Mouse (Mus musculus) heart, embryonic 12.5 days (tissue): ENCODE measurements around the gene Otop2. TPM values are rescaled to one million over a fixed set of nuclear protein-coding genes. Genes with fewer than 3 reads are reported as not detected.

Experiments
- ATAC-seq: fragments of 200-750 bp; cut with Nextera tagmentation; 2 replicates; pipeline ENCODE4 v1.8.0; 2017; ENCODE audit warnings: moderate TSS enrichment, moderate library complexity; ENCODE audit not compliant: insufficient number of reproducible peaks, low FRiP score
- H3K27ac ChIP-seq: fragments of 300-500 bp; sonication (generic); 2 replicates; pipeline ENCODE4 v1.5.1; 2016; ENCODE audit warnings: mild to moderate bottlenecking, moderate library complexity; ENCODE audit not compliant: poor library complexity, severe bottlenecking
- H3K27me3 ChIP-seq: fragments of 300-500 bp; sonication (generic); replicated peaks from 2 replicates; pipeline ENCODE4 v1.6.1; 2016; ENCODE audit warnings: mild to moderate bottlenecking, moderate library complexity
- H3K36me3 ChIP-seq: fragments of 300-500 bp; sonication (generic); 2 replicates; pipeline ENCODE4 v1.6.1; 2016; ENCODE audit warnings: mild to moderate bottlenecking, moderate library complexity
- H3K4me1 ChIP-seq: fragments of 300-500 bp; sonication (generic); replicated peaks from 2 replicates; pipeline ENCODE4 v1.6.1; 2016; ENCODE audit warnings: mild to moderate bottlenecking
- H3K4me2 ChIP-seq: fragments of 300-500 bp; sonication (generic); 2 replicates; pipeline ENCODE4 v1.6.1; 2016; ENCODE audit warnings: mild to moderate bottlenecking, moderate library complexity
- H3K4me3 ChIP-seq: fragments of 300-500 bp; sonication (generic); 2 replicates; pipeline ENCODE4 v1.5.1; 2016; ENCODE audit warnings: mild to moderate bottlenecking
- H3K9ac ChIP-seq: fragments of 300-500 bp; sonication (generic); 2 replicates; pipeline ENCODE4 v1.6.1; 2016; ENCODE audit warnings: mild to moderate bottlenecking, moderate library complexity
- H3K9me3 ChIP-seq: fragments of 300-500 bp; sonication (generic); replicated peaks from 2 replicates; pipeline ENCODE4 v1.6.1; 2016; ENCODE audit warnings: mild to moderate bottlenecking, moderate library complexity
- WGBS: fragments of 180-500 bp; shearing (Covaris S2); methylation state at CpG from one replicate; pipeline ENCODE4 v1.1.7; 2016; 5-methylcytosine and 5-hydroxymethylcytosine counted together
- polyA plus RNA-seq: library from polyadenylated mRNA; unstranded; fragments of >200 nt; fragmentation: Nextera tagmentation; extraction: Ambion mirVana; gene quantifications from 2 replicates; pipeline ENCODE4 v1.2.1, GENCODE M21; 2016

Gene Otop2
- polyA plus RNA-seq, 1 experiment from 2014 or later: not detected

- 90% methylated on average over 27 of the region's 27 CpGs for WGBS
- Histone ChIP-seq H3K27ac (no peak overlapping the region), H3K4me3 (no peak overlapping the region), H3K9ac (no peak overlapping the region), H3K27me3 (peaks cover 61% of the 10 kb centered on the region), H3K36me3 (peaks cover 13% of the 10 kb centered on the region), H3K9me3 (no peaks in the 10 kb centered on the region), H3K4me1 (peaks cover 27% of the 10 kb centered on the region), H3K4me2 (no peak overlapping the region)
- no peak for ATAC-seq
These were observed 37.5 kb upstream of the Otop2 start for GRCm38 (mm10) chr11:115269330-115270066.

- Histone ChIP-seq H3K9ac (no peak overlapping the region), H3K9me3 (no peaks in the 10 kb centered on the region), H3K27ac (no peak overlapping the region), H3K27me3 (peaks cover 53% of the 10 kb centered on the region), H3K4me1 (peaks cover 23% of the 10 kb centered on the region), H3K4me2 (no peak overlapping the region), H3K36me3 (peaks cover 13% of the 10 kb centered on the region), H3K4me3 (no peak overlapping the region)
- ATAC-seq: peak; percentile 19; the same call in 1 of the 2 replicates
- 26% methylated on average over 19 of the region's 19 CpGs for WGBS
These were observed 36.7 kb upstream of the Otop2 start for GRCm38 (mm10) chr11:115270148-115270861.

DNA sequence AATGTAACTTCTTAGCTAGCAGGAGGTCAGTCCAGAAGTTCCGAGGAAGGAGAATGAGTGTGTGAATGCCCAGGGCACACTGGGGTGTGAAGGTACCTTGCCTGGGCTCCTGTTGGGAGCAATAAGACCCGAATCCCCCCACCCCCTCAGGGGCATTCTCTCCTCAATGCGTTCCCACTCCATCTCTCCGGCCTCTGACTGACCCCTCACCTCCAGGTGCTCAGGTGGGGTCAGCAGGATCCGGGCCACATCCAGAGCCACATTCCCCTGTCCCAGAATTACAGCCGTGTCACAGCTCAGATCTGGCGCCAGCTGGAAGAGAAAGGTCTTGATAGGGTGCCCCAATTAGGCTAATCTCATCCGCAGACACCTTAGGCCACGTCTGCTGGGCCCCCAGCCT lies 35.9 kb upstream of the Otop2 start:
- Histone ChIP-seq H3K27me3 (peaks cover 46% of the 10 kb centered on the region), H3K4me3 (no peak overlapping the region), H3K9me3 (no peaks in the 10 kb centered on the region), H3K27ac (no peak overlapping the region), H3K9ac (no peak overlapping the region), H3K36me3 (peaks cover 13% of the 10 kb centered on the region), H3K4me1 (peaks cover 23% of the 10 kb centered on the region), H3K4me2 (no peak overlapping the region)
- WGBS: 73% methylated on average over 9 of the region's 9 CpGs
- ATAC-seq: no peak

DNA sequence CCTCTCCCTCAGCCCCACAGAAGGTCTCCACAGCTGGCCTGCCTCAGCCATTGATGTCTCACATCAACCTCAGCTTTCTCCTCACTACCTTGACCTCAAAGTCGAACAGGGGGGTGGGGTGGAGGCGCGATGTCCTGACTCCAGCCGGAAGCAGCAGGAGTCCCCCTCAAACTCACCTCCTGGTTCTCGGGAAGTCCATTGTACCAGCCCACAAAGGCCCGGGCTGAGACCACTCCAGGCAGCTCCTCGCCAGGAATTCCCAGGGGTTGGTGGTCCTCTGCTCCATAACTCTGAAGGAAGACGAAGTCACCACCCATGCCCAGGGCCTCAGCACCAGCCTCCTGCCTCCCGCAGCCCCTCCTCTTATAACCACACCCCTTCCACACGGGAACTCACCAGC lies 35.5 kb upstream of the Otop2 start:
- Histone ChIP-seq H3K9me3 (no peaks in the 10 kb centered on the region), H3K4me2 (no peak overlapping the region), H3K9ac (no peak overlapping the region), H3K4me3 (no peak overlapping the region), H3K36me3 (peaks cover 13% of the 10 kb centered on the region), H3K27ac (no peak overlapping the region), H3K4me1 (peaks cover 22% of the 10 kb centered on the region), H3K27me3 (peaks cover 41% of the 10 kb centered on the region)
- ATAC-seq: no peak
- 67% methylated on average over 10 of the region's 10 CpGs for WGBS

- peaks cover 18% of the 10 kb centered on the region for H3K4me1 ChIP-seq
- 64% methylated on average over 10 of the region's 10 CpGs for WGBS
These were observed 34.0 kb upstream of the Otop2 start for GRCm38 (mm10) chr11:115272894-115273498.

GRCm38 (mm10) chr11:115273735-115274134 lies 33.2 kb upstream of the Otop2 start:
- no peak overlapping the region for H3K9ac ChIP-seq
- H3K36me3 ChIP-seq: peaks cover 9% of the 10 kb centered on the region

More at GRCm38 (mm10) chr11:115272894-115273498, 34.0 kb upstream of the Otop2 start:
- no peak overlapping the region for H3K9ac ChIP-seq
- H3K27me3 ChIP-seq: peaks cover 26% of the 10 kb centered on the region
- H3K4me2 ChIP-seq: no peak overlapping the region
- no peak overlapping the region for H3K4me3 ChIP-seq
- no peak for ATAC-seq
- no peak overlapping the region for H3K27ac ChIP-seq
- no peaks in the 10 kb centered on the region for H3K9me3 ChIP-seq
- H3K36me3 ChIP-seq: peaks cover 13% of the 10 kb centered on the region

DNA sequence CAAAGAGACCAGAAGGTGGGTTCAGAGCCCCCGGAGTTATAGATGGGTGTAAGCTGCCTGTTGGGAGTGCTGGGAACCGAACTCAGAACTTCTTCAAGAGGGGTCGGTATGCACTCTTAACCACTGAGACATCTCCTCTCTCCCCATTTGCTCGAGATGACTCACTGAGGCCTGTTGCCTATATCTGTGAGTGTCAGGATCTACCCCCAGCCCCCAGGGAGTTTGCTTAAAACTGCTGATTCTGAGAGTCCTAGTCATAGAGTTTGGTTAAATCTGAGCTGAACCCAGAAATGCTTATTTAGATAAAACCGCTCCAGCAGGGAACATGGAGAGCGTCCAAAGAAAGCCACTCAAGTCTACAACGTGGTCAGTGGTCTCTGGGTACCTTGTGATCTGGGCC lies 32.8 kb upstream of the Otop2 start:
- Histone ChIP-seq H3K9ac (no peak overlapping the region), H3K4me1 (peaks cover 20% of the 10 kb centered on the region), H3K36me3 (peaks cover 5% of the 10 kb centered on the region), H3K27me3 (peaks cover 14% of the 10 kb centered on the region), H3K4me2 (no peak overlapping the region), H3K9me3 (no peaks in the 10 kb centered on the region), H3K27ac (no peak overlapping the region), H3K4me3 (no peak overlapping the region)
- 77% methylated on average over 7 of the region's 7 CpGs for WGBS
- ATAC-seq: no peak

More at GRCm38 (mm10) chr11:115273735-115274134, 33.2 kb upstream of the Otop2 start:
- Histone ChIP-seq H3K4me3 (no peak overlapping the region), H3K9me3 (no peaks in the 10 kb centered on the region), H3K4me2 (no peak overlapping the region), H3K27ac (no peak overlapping the region), H3K27me3 (peaks cover 19% of the 10 kb centered on the region), H3K4me1 (peaks cover 20% of the 10 kb centered on the region)
- no peak for ATAC-seq
- 64% methylated on average over 7 of the region's 7 CpGs for WGBS

DNA sequence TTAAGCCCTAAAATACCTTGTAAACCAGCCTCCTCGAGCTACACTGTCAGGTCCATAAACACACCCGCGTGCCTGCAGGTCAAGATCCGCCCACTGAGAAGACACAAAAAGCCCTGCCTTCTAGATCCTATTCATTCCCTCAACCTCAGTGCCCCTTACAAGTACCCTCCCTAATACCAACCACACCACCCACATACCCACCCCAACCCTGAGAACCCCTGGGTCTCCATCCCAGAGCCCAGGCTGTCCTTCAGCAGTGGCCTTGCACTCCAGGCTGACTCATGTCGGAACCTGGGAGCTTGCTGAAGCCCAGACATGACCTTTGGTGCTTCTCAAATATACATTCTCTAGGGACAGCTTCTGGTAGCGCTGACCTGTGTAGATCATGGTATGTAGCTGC lies 32.2 kb upstream of the Otop2 start:
- ATAC-seq: no peak
- 85% methylated on average over 6 of the region's 6 CpGs for WGBS
- Histone ChIP-seq H3K27me3 (peaks cover 9% of the 10 kb centered on the region), H3K9ac (no peak overlapping the region), H3K4me3 (no peak overlapping the region), H3K9me3 (no peaks in the 10 kb centered on the region), H3K4me1 (peaks cover 20% of the 10 kb centered on the region), H3K4me2 (no peak overlapping the region), H3K36me3 (no peaks in the 10 kb centered on the region), H3K27ac (no peak overlapping the region)

- Histone ChIP-seq H3K4me2 (peak overlapping the region; percentile 91), H3K9ac (no peak overlapping the region)
- 65% methylated on average over 6 of the region's 6 CpGs for WGBS
These were observed 31.5 kb upstream of the Otop2 start for GRCm38 (mm10) chr11:115275509-115275908.

GRCm38 (mm10) chr11:115275954-115276353 lies 31.0 kb upstream of the Otop2 start:
- peaks cover 6% of the 10 kb centered on the region; the same call in 1 of the 2 replicates for H3K27me3 ChIP-seq
- H3K9me3 ChIP-seq: no peaks in the 10 kb centered on the region
- ATAC-seq: no peak
- H3K27ac ChIP-seq: no peak overlapping the region
- H3K9ac ChIP-seq: peak overlapping the region; percentile 80; the same call in 1 of the 2 replicates
- no peaks in the 10 kb centered on the region for H3K36me3 ChIP-seq
- H3K4me3 ChIP-seq: peak overlapping the region; percentile 61
- H3K4me1 ChIP-seq: peaks cover 17% of the 10 kb centered on the region
- peak overlapping the region; percentile 91 for H3K4me2 ChIP-seq
- 64% methylated on average over 3 of the region's 3 CpGs for WGBS

More at GRCm38 (mm10) chr11:115275509-115275908, 31.5 kb upstream of the Otop2 start:
- ATAC-seq: no peak
- Histone ChIP-seq H3K4me1 (peaks cover 17% of the 10 kb centered on the region), H3K27me3 (peaks cover 6% of the 10 kb centered on the region; the same call in 1 of the 2 replicates), H3K27ac (no peak overlapping the region), H3K4me3 (no peak overlapping the region), H3K9me3 (no peaks in the 10 kb centered on the region), H3K36me3 (no peaks in the 10 kb centered on the region)
